Mouse (Mus musculus) ovary, adult 18-20 months (tissue): ENCODE data around the gene Hapln4.
A peak's percentile ranks its signal among the peaks of the same experiment; 100 is the strongest.
"Not testable (repeated sequence)": the region's sequence is repeated elsewhere in the genome, so short reads cannot be mapped to it uniquely, and the experiment has no call there.

ENCODE experiments used
- DNase-seq: peaks from one replicate; pipeline ENCODE4 v3.0.0; 2022; ENCODE audit warnings: low spot score, mixed read lengths

Hapln4 gene

DNA sequence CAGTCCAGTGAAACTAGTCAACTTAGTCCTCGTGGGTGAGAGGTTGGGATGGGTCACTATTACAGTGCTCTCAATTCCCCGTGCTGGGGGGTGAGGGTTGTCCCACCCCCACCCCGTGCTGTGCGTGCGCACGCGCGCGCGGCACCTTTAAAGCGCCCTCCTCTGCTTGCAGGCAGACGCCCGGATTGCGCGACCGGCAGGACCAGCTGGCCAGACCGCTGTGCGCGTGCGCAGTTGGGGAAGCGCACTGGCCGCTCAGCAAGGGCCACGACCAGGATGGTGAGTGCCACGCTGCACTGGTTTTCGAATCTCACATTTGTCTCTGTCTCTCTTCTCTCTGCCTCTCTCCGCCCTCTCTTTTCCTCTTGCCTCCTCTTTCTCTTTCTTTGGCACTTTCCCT, at the start of gene Hapln4:
Gene Hapln4, plus strand, starts transcription at position 173 of the 400 bp plus-strand sequence.
- no peak for DNase-seq

DNA sequence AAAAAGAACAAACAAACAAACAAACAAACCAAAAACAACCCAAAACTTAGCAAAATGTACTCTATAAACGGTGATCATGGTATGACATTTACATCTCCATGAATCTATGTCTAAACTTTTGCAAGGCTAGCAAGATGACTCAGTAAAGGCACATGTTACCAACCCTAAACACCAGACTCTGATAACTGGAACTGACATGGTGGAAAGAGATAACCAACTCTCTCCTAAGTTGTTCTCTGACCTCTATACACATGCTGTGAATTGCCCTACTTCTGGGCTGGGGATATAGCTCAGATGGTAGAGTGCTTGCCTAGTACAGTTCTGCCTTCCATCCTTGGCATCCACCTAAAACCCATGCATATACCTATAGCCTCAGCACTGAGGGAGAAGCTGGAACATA, 45.3 kb upstream of the Hapln4 start:
- no peak for DNase-seq

DNA sequence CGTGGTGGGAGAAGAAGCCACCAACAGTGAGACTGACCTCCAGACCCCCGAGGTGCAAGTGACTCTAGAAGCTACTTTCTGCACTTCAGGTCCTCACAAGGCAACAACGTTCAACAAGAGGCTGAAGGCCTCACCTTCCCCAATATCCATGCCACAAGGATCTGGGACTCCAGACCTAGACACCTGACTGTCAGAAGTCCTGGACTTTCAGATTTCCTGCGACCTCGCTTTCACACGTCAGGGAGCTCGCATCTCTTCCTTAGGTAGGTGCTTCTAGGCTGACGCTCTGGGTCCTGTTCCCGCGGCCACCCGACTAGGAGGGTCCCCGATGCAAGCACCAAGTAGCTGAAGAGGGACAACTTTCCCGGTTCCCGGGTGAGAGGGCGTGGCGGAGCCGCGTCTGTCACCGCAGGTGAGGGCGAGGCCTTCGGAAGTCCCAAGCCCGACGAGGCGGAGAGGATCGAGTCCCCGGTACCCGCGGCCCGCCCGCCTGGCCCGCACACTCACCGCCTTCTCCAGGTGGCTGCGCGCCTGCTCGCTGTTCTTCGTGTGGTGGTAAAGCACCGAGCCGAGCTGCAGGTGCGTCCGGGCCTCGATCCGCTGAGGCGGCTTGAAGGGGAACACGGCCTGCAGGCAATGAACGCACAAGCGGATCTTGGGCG, 41.2 kb upstream of the Hapln4 start:
- peak; percentile 19 for DNase-seq

DNA sequence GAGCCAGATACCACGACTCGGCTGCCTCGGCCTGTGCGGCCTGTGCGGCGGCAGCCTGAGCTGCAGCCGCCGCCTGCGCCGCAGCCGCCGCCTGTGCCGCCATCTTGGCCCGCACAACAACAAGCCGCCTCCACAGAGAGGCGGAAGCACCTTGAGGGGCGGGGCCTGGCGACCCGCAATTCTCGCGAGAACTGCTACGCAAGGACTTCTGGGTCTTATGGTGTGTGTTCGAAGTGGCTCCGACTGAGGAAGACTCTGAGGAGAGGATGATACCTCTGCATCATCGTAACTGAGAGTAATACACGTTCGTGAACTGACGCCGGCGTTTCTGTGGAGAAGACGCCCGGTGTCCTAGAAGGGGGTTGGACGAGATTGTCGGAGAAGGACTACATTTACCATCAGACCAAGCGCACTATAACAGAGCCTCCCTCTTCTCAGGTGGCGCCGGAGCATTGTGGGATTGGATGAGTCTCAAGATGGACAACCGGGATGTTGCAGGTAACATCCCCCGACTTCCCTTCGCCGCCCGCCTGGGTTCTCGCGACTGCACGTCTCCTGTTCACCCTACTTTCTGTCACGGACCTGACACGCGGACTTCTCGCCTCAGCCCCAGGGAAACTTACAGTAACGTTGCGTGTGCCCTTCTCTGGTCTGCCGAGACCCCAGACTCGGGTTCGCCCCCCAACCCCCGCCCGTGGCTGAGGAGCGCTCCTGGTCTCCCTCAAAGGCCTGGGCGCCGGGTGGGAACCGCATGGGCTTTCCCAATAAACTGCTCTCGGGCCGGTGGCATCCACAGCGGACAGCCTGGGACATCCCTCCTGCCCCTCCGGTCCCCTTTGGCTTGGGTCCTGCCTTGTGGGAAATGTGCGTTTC, 40.4 kb upstream of the Hapln4 start, which contains the start of the genes Mau2 and Sugp1:
Gene Mau2, minus strand, starts transcription at position 152 of the 873 bp plus-strand sequence.
Gene Sugp1, plus strand, starts transcription at position 231 of the 873 bp plus-strand sequence.
- peak; percentile 91 for DNase-seq

DNA sequence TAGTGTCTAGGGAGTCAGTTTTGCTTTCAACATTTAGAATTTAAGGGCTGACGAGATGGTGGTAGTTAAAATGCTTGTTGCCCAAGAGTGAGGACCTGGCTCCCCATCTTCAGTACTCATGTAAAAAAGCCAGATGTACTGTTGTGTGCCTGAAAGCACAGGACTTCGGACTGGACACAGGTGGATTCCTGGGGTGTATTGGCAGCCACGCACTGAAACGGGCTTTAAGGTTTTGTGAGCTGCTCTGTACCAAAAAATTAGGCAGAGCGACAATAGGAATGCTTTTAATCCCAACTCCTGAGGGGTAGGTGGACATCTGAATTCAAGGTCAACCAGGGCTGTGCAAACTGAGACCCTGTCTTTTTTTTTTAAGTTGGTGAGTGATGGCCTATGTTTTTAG, 39.3 kb upstream of the Hapln4 start:
- no peak for DNase-seq

DNA sequence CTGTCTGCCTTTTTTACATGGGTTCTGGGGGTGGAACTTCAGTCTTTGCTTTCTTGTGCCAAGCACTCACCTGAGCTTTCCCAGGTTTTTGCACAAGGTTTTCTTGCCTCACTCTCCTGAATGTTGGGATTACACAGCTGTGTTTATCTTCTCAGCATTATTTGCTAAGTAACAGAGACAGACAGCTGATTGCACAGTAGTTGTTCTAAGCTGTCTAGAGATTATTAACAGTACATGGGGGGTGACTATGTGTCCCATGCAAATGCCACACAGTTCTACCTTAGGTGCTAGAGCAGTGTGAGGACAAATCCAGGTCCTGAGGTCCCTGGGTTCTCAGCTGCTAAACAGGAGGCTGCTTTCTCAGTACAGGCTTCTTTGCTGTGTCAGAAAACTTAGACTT, 33.6 kb upstream of the Hapln4 start:
- DNase-seq, result no peak

DNA sequence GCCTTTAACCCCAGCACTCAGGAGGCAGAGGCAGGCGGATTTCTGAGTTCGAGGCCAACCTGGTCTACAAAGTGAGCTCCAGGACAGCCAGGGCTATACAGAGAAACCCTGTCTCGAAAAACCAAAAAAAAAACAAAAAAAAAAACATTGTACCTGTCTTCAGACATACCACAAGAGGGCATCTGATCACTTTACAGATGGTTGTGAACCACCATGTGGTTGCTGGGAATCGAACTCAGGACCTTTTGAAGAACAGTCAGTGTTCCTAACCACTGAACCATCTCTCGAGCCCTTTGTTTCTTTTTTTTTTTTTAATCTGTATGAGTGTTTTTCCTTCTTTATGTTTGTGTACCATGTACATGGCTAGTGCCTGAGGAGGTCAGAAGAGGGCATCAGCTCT, 32.8 kb upstream of the Hapln4 start:
- DNase-seq, result not testable (repeated sequence)

DNA sequence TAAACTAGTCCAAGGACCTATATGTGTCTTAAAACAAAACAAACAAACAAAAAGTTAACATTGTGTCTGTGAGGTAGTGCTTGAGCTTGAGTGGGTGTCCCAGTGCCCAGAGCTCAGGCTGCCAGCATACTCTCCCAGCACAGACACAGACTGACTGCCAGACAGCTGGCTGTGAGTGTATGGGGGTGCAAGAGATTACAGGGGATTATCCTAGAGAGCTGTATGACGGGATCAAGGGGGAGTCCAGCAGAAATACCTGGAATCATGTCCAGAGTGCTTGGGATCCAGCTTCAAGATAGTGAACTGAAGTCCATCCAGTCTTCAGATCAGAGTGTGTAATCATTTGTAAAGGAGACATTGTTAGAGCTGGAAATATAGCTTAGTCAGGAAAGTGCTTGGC, 25.5 kb upstream of the Hapln4 start:
- no peak for DNase-seq

DNA sequence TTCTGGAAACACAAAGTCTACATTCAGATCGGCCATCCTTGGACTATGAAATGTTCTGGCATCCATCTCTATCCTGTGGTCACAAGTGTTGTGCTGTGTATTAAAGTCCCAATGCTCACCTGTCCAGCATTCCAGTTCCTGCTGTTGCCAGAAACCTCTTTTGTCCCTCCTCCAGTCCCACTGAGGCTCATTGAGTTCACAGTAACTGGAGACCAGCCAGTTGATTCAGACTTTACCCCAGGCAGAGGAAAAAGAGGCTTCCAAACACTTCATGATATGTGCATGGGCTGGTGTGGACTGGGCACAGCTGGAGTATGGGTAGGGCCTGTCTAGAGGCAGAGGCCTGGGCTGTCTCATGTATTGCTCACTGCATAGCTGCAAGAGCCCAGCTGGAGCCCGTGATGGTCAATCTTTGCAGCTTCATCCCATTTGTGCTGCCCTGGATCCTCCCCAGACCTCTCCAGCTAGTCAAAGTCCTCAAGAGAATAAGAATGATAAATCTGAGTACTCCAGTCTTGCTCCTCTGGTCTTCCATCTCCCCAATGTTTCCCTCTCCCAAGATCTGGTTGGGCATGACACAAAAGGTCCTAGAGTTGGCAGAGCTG, 11.3 kb upstream of the Hapln4 start:
- no peak for DNase-seq

DNA sequence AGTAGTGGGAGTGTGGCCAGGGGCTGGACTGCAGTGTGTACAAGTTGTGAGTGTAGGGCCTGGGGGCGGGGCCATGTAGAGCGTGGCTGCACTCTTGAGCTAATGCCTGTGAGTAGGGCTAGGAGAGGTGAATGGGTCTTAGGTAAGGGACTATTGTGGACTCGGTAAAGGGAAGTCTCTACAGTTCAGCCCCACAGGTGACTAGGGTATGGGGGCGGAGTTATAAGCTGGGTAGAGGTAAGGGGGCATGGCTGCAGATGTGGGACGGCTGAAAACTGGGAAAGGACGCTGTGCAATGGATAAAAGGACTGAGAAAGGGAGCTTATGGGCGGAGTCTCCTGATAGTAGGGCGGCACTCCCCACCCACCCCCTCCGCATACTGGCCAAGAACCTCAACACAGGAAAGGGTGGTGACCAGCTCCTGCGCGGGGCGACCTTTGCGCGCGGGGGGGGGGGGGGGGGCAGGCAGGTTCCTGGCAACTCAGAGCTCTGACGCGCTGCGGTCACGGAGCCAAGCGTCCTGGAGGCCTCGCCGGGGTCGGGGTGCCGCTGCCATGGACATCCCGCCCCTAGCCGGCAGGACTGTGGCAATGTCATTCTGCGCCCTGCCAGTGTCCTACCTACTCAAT, 10.7 kb upstream of the Hapln4 start, which contains the start of gene Tm6sf2:
Gene Tm6sf2, plus strand, starts transcription at position 484 of the 629 bp plus-strand sequence.
- peak; percentile 9 for DNase-seq

DNA sequence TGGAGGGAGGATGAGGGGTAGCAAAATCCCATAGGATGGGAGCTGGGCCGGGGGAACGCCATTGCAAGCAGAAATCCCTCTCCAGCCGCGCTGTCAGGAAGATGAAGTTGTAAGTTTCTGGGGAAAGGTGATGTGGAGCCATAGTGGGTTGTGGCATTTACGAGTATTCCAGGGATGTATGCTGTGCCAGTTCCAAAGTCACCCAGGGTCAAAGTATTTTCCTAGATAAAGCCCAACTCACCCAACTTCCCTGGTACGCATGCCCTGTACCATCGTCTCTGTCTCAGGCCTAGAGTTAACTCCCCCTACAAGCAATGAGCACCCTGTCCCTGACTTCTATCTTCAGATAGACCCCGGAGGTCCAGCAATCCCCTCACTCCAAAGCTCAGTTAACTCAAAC, 10.1 kb upstream of the Hapln4 start:
- no peak for DNase-seq

DNA sequence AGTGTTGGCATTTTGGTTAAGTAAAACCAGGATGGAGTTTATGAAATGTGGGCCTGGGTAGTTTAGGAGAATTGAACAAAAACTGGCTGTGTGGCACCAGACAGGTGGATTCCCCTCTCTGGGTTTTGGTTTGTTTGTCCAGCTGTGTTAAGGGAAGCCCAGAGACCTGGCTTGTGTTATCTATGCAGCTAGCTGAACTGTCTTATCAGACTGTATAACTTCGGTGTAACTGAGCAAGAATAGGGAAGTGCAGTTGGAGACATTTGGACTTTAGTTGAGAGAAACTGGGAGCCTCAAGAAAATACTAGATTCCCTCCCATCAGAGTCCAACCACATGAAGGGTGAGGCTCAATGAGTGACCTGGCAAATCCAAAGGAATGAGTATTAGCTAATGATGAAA, 9.6 kb upstream of the Hapln4 start:
- DNase-seq, result no peak

DNA sequence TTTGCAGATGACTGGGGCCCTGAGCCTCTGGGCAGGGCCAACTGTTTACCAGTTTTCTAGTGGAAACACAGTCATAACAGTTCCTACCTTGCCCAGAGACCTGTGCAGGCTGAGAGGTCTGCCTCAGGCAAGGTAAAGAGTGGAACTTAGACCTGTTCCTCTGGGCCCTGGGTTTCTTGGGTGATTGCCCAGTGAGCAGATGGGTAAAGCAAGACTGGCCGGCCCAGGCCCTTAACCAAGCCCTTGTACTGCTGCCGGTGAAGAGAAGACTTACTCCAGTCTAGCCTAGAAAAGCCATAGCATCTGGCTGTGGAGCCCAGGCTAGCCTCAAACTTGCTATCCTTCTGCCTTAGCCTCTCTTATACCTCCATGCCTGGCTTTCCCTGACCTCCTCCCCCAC, 1.3 kb upstream of the Hapln4 start:
- DNase-seq, result no peak

DNA sequence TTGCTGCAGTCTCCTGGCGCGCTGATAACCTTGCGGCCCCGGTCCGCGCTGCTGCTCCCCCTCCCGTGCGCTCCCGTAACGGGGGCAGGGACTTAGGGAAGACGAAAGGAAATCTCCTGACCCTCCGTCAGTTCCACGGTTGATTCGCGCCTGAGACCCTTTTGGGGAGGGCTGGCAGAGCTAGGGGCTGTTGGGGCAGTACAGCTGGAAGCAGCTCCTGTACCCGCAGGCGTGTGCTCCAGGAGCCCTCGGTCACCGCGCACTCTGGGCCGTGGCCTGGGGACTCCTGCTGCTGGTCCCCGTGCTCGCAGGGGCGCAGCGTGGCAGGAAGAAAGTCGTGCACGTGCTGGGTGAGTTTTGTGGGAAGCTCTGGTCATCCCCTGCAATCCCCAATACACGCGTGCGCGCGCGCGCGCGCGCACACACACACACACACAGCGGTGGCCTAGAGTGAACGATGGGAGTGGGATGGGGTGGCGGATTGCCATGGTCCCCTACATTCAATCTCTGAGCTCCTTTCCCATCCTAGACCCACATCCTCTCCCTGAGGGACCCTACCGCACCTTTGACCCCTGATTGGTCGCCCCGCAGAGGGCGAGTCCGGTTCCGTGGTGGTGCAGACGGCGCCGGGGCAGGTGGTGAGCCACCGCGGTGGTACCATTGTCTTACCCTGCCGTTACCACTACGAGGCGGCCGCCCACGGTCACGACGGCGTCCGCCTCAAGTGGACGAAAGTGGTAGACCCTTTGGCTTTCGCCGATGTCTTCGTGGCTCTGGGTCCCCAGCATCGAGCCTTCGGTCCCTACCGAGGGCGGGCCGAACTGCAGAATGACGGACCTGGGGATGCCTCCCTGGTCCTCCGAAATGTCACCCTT, 1.2 kb downstream of the Hapln4 start:
- DNase-seq, result no peak

DNA sequence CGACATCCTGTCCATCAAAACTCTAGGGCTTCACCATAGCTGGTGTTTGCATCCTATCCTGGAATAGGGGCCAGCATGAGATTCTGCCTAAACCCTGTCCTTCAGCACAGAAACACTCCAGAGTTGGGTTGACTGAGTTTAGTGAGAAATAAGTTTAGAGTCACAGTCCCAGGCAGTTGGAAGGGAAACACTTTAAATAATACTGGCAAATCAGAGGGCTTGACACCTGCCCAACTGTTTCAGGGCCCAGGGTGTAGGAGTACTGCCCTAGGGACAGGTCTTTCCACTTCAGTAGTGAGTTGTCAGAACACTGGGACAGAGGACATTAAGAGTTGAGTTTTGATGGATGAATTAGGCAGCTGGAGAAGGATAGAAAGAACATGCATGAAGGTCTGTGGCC, 2.9 kb downstream of the Hapln4 start:
- DNase-seq, result no peak

DNA sequence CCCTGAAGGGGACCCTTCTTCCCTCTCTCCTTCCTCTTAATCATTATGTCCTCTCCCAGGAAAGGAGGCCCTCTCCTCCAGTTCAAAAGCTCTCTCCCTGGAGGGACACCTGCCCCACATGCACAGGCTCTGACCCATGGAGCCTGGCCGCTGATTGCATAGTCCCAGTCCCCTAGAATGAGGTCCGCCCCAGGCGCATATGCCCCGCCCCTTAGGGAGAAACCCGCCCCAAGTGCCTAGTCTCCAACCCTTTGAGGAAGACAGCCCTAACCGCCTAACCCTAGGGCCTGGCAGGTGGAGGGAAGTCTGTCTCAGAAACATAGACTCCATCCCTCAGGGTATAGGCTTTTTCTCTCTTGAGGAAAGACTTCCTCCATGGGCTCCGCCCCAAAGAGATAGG, 4.0 kb downstream of the Hapln4 start:
- DNase-seq, result no peak

DNA sequence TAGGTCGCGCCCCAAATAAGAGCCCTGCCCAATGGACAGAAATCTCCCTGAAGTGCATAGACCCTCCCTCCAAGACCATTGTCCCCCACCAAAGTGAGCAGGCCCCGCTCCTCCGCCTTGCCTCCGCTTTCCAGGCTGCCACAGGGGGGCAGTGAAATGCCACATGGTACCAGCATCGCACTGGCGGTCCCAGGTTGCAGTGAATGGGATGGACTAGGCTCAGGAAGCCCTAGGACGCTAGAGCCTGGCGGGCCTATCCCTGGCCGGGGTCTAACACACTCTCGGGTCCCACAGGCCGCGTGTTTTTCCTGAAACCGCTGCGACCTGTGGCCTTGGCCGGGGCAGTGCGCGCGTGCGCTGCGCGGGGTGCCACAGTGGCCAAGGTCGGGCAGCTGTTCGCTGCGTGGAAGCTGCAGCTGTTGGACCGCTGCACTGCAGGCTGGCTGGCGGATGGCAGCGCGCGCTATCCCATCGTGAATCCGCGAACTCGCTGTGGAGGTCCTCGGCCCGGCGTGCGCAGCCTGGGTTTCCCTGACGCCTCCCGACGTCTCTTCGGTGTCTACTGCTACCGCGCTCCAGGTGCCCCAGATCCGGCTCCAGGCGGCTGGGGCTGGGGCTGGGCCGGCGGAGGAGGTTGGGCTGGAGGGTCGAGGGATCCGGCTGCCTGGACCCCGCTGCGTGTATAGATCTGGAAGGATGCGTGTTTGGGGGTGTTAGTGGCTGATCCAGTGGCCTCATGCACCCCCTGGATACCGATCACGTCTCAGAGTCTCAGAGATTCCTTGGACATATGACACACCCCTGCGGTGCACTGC, 4.8 kb downstream of the Hapln4 start:
- DNase-seq, result no peak

DNA sequence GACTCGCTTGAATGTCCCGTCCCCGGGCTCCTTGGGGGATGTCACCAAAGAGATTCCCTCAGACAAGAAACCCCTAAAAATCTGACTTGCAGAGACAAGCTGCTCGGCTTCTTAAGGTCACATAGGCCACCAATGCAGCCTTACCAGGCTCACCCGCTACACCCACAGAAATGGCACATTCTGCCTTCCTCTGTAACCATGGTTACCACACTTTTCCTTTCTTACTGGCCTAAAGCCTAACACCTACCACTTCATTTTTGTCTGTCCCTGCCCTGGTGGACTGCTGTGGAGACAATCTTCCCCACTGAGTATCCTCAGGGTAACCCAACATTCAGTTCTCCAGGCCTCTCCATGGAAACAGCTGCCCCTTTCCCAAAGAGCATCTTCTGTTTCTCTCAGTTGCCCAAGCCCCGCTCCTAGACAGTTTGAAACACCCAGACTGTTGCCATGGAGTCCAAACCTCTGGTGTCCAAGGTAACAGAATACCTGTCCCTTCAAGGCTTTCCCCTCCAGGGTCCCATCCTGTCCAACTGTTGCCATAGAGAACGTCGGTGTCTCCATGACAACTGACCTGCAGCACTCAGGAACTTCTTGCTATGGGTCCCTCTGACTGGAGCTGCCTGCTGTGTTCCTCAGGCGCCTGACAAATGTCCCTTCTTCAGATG, 6.2 kb downstream of the Hapln4 start:
- no peak for DNase-seq

DNA sequence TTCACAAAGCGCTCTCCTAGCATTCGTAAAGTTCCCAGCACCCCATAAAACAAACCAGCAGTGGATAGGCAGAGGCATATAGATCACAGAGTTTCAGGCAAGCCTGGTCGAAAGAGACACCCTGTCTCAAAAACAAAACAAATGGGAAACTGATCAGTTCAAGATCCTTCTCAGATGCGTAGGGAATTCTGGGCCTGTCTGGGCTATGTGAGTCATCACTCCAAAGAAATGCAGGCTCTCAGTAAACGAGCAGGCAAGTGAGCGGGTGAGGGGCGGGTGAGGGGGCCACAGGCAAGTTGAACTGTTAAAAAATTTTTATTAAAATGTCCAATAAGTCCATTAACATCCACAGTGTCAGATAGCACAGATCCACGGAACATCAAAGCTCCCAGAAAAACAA, 9.5 kb downstream of the Hapln4 start:
- DNase-seq, result no peak

DNA sequence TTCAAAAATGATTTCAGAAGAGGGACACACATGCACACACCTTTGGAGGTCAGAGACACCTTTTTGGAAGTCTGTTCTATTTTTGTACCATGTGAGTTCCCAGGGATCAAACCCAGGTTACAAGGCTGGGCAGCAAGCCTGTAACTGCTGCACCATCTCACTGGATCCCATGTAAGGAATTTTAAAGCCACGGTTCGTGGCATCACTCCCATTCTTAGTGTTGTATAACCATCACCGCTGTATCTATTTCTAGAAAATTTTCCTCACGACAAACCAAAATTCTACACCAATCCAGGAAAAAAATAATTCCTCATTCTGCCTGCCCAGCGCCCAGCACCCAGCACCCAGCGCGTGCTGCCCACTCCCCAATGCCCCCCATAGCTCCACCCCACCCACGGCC, 16.0 kb downstream of the Hapln4 start:
- no peak for DNase-seq
